Mouse (Mus musculus): ENCODE measurements at regions not wholly inside any gene's neighbourhood (a gene's known extent, or its start where the extent isn't known, plus 50 kb on each side); places are given as distances from the start of the nearest gene placed in this dataset.
A peak's percentile ranks its signal among the peaks of the same experiment; 100 is the strongest.

GRCm38 (mm10) chr10:93376457-93376941 lies 65.6 kb upstream of the Elk3 start:
- Histone ChIP-seq H3K4me3 (no peak overlapping the region), H3K27ac (peak overlapping the region; percentile 84)
- no peak for TF ChIP-seq CTCF (IDR thresholded peaks at IDR 0.05)
- intact Hi-C loops (cut with DNase I), result loop anchor here (1.0 to 5.0 kb wide), 2 partner anchors 40 to 41 kb away; no protein-coding TSS in a partner anchor
- DNase-seq, result peak; percentile 24

GRCm38 (mm10) chr10:93389276-93389675 lies 63.9 kb upstream of the Lta4h start:
- Histone ChIP-seq H3K27ac (no peak overlapping the region), H3K4me3 (no peak overlapping the region)
- intact Hi-C loops (cut with DNase I), result no loop called here
- TF ChIP-seq CTCF (IDR thresholded peaks at IDR 0.05), result no peak
- DNase-seq, result no peak

- TF ChIP-seq CTCF (IDR thresholded peaks at IDR 0.05), result no peak
- Histone ChIP-seq H3K27ac (peak overlapping the region; percentile 41), H3K4me3 (no peak overlapping the region)
- intact Hi-C loops (cut with DNase I), result no loop called here
- peak; percentile 21 for DNase-seq
Observed at GRCm38 (mm10) chr10:93391296-93391695, 61.9 kb upstream of the Lta4h start.

GRCm38 (mm10) chr10:93393902-93394301 lies 59.3 kb upstream of the Lta4h start:
- intact Hi-C loops (cut with DNase I), result no loop called here
- no peak for TF ChIP-seq CTCF (IDR thresholded peaks at IDR 0.05)
- H3K27ac ChIP-seq, result no peak overlapping the region
- H3K4me3 ChIP-seq, result no peak overlapping the region
- no peak for DNase-seq

GRCm38 (mm10) chr10:93397711-93398110 lies 55.5 kb upstream of the Lta4h start:
- DNase-seq, result no peak
- H3K27ac ChIP-seq, result no peak overlapping the region
- H3K4me3 ChIP-seq, result no peak overlapping the region
- intact Hi-C loops (cut with DNase I), result no loop called here
- TF ChIP-seq CTCF (IDR thresholded peaks at IDR 0.05), result no peak

- intact Hi-C loops (cut with DNase I), result no loop called here
- no peak for DNase-seq
- H3K4me3 ChIP-seq, result no peak overlapping the region
- no peak overlapping the region for H3K27ac ChIP-seq
- TF ChIP-seq CTCF (IDR thresholded peaks at IDR 0.05), result no peak
Observed at GRCm38 (mm10) chr10:93398531-93399320, 54.5 kb upstream of the Lta4h start.

GRCm38 (mm10) chr10:93402689-93403509 lies 50.3 kb upstream of the Lta4h start:
- intact Hi-C loops (cut with DNase I), result no loop called here
- no peak for TF ChIP-seq CTCF (IDR thresholded peaks at IDR 0.05)
- H3K4me3 ChIP-seq, result no peak overlapping the region
- H3K27ac ChIP-seq, result no peak overlapping the region
- no peak for DNase-seq
